Mouse (Mus musculus) midbrain, embryonic 15.5 days (tissue): ENCODE data around the gene Cyb5r3. TPM values are rescaled to one million over a fixed set of nuclear protein-coding genes. Genes with fewer than 3 reads are reported as not detected.

ENCODE experiments used
- ATAC-seq: fragments of 200-750 bp; cut with Nextera tagmentation; replicated peaks from 2 replicates; pipeline ENCODE4 v1.8.0; 2017; ENCODE audit warnings: moderate TSS enrichment
- H3K27ac ChIP-seq: fragments of 300-500 bp; sonication (generic); 2 replicates; pipeline ENCODE4 v1.5.1; 2015; ENCODE audit warnings: mild to moderate bottlenecking, inconsistent platforms
- H3K27me3 ChIP-seq: fragments of 300-500 bp; sonication (generic); replicated peaks from 2 replicates; pipeline ENCODE4 v1.6.1; 2015; ENCODE audit warnings: inconsistent platforms
- H3K36me3 ChIP-seq: fragments of 300-500 bp; sonication (generic); replicated peaks from 2 replicates; pipeline ENCODE4 v1.6.1; 2015; ENCODE audit warnings: inconsistent platforms
- H3K4me1 ChIP-seq: fragments of 300-500 bp; sonication (generic); 2 replicates; pipeline ENCODE4 v1.6.1; 2015; ENCODE audit warnings: inconsistent platforms
- H3K4me2 ChIP-seq: fragments of 300-500 bp; sonication (generic); 2 replicates; pipeline ENCODE4 v1.6.1; 2015; ENCODE audit warnings: inconsistent platforms, mild to moderate bottlenecking, moderate library complexity
- H3K4me3 ChIP-seq: fragments of 300-500 bp; sonication (generic); 2 replicates; pipeline ENCODE4 v1.5.1; 2015; ENCODE audit warnings: mild to moderate bottlenecking, inconsistent platforms
- H3K9ac ChIP-seq: fragments of 300-500 bp; sonication (generic); 2 replicates; pipeline ENCODE4 v1.6.1; 2015; ENCODE audit warnings: mild to moderate bottlenecking, inconsistent platforms
- H3K9me3 ChIP-seq: fragments of 300-500 bp; sonication (generic); 2 replicates; pipeline ENCODE4 v1.6.1; 2016; ENCODE audit warnings: inconsistent platforms
- WGBS: fragments of 180-500 bp; shearing (Covaris S2); methylation state at CpG from one replicate; pipeline ENCODE4 v1.1.7; 2015; ENCODE audit warnings: mixed read lengths; 5-methylcytosine and 5-hydroxymethylcytosine counted together
- polyA plus RNA-seq: library from polyadenylated mRNA; unstranded; fragments of >200 nt; fragmentation: Nextera tagmentation; extraction: Ambion mirVana; gene quantifications from 2 replicates; pipeline ENCODE4 v1.2.1, GENCODE M21; 2015

Cyb5r3 gene
- polyA plus RNA-seq, 1 experiment from 2014 or later = 122 TPM

GRCm38 (mm10) chr15:83167126-83167525 is 5.3 kb downstream of the Cyb5r3 start:
- Histone ChIP-seq H3K27ac (no peak overlapping the region), H3K27me3 (no peaks in the 10 kb centered on the region), H3K4me2 (no peak overlapping the region), H3K9me3 (no peaks in the 10 kb centered on the region), H3K9ac (no peak overlapping the region), H3K4me3 (no peak overlapping the region), H3K36me3 (0 out of 2 replicates have a peak, but pooled peaks cover 4% of the 10 kb centered on the region), H3K4me1 (peaks cover 23% of the 10 kb centered on the region)
- no peak for ATAC-seq
- 86% methylated on average over 5 of the region's 5 CpGs for WGBS

- Histone ChIP-seq H3K4me1 (peaks cover 23% of the 10 kb centered on the region), H3K9ac (no peak overlapping the region), H3K27me3 (no peaks in the 10 kb centered on the region), H3K4me2 (no peak overlapping the region), H3K36me3 (0 out of 2 replicates have a peak, but pooled peaks cover 4% of the 10 kb centered on the region), H3K4me3 (no peak overlapping the region), H3K27ac (no peak overlapping the region), H3K9me3 (no peaks in the 10 kb centered on the region)
- no peak for ATAC-seq
- WGBS = 94% methylated on average over 3 of the region's 3 CpGs
Observed at GRCm38 (mm10) chr15:83166642-83167041, 5.8 kb downstream of the Cyb5r3 start.

GRCm38 (mm10) chr15:83165526-83166315 is 6.7 kb downstream of the Cyb5r3 start:
- Histone ChIP-seq H3K27ac (no peak overlapping the region), H3K9ac (no peak overlapping the region), H3K9me3 (no peaks in the 10 kb centered on the region), H3K4me3 (no peak overlapping the region), H3K27me3 (no peaks in the 10 kb centered on the region), H3K4me1 (peaks cover 14% of the 10 kb centered on the region), H3K4me2 (no peak overlapping the region), H3K36me3 (0 out of 2 replicates have a peak, but pooled peaks cover 4% of the 10 kb centered on the region)
- WGBS = 92% methylated on average over 13 of the region's 13 CpGs
- ATAC-seq = no peak

- Histone ChIP-seq H3K36me3 (peaks cover 7% of the 10 kb centered on the region; the same call in 1 of the 2 replicates), H3K4me1 (peaks cover 8% of the 10 kb centered on the region; the same call in 1 of the 2 replicates), H3K4me3 (no peak overlapping the region), H3K4me2 (no peak overlapping the region), H3K27ac (no peak overlapping the region), H3K9ac (no peak overlapping the region), H3K27me3 (no peaks in the 10 kb centered on the region), H3K9me3 (no peaks in the 10 kb centered on the region)
- ATAC-seq = no peak
- 75% methylated on average over 5 of the region's 5 CpGs for whole genome bisulfite sequencing
Observed at GRCm38 (mm10) chr15:83164971-83165471, 7.4 kb downstream of the Cyb5r3 start.

GRCm38 (mm10) chr15:83162818-83163485 is 9.4 kb downstream of the Cyb5r3 start:
- WGBS = 86% methylated on average over 11 of the region's 11 CpGs
- Histone ChIP-seq H3K27me3 (no peaks in the 10 kb centered on the region), H3K27ac (no peak overlapping the region), H3K9me3 (no peaks in the 10 kb centered on the region), H3K4me3 (no peak overlapping the region), H3K9ac (no peak overlapping the region), H3K36me3 (peaks cover 24% of the 10 kb centered on the region; the same call in 1 of the 2 replicates), H3K4me1 (no peaks in the 10 kb centered on the region), H3K4me2 (no peak overlapping the region)
- no peak for ATAC-seq

- Histone ChIP-seq H3K27me3 (no peaks in the 10 kb centered on the region), H3K4me2 (no peak overlapping the region), H3K9me3 (no peaks in the 10 kb centered on the region), H3K9ac (no peak overlapping the region), H3K36me3 (peaks cover 31% of the 10 kb centered on the region; the same call in 1 of the 2 replicates), H3K27ac (no peak overlapping the region), H3K4me1 (no peaks in the 10 kb centered on the region), H3K4me3 (no peak overlapping the region)
- no peak for ATAC-seq
- WGBS = 95% methylated on average over 4 of the region's 4 CpGs
Observed at GRCm38 (mm10) chr15:83162001-83162400, 10.4 kb downstream of the Cyb5r3 start.

- Histone ChIP-seq H3K9ac (no peak overlapping the region), H3K27ac (no peak overlapping the region), H3K36me3 (peaks cover 35% of the 10 kb centered on the region; the same call in 1 of the 2 replicates), H3K4me3 (no peak overlapping the region), H3K27me3 (no peaks in the 10 kb centered on the region), H3K9me3 (no peaks in the 10 kb centered on the region), H3K4me2 (no peak overlapping the region), H3K4me1 (no peaks in the 10 kb centered on the region)
- 28% methylated on average over 10 of the region's 10 CpGs for WGBS
- ATAC-seq = no peak
Observed at GRCm38 (mm10) chr15:83161062-83161748, 11.2 kb downstream of the Cyb5r3 start.

- H3K4me3 ChIP-seq = no peak overlapping the region
- H3K9me3 ChIP-seq = no peaks in the 10 kb centered on the region
- 88% methylated on average over 4 of the region's 4 CpGs for WGBS
- H3K36me3 ChIP-seq = peaks cover 35% of the 10 kb centered on the region; the same call in 1 of the 2 replicates
- no peak overlapping the region for H3K4me2 ChIP-seq
- no peak for ATAC-seq
- no peak overlapping the region for H3K27ac ChIP-seq
- no peak overlapping the region for H3K9ac ChIP-seq
- no peaks in the 10 kb centered on the region for H3K27me3 ChIP-seq
- no peaks in the 10 kb centered on the region for H3K4me1 ChIP-seq
Observed at GRCm38 (mm10) chr15:83160561-83160960, 11.8 kb downstream of the Cyb5r3 start.

DNA sequence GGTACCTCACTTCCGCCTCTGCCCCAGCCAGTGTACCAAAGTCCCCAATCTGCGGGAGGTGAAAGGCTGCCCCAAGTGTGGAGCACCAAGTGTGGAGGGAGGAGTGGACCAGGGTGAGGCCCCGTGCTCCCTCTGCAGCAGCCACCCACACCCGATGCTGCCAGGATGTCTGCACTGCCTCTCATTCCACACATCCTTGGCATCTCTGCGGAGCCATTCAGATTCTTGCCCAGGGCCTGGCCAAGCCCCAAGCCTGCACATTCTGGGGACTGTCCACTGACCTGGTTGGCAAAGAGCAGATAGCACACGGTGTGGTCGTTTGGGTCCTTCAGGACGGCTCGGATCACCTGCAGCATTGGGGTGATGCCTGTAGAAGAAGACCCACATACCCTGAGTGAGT is 12.6 kb downstream of the Cyb5r3 start:
- Histone ChIP-seq H3K27me3 (no peaks in the 10 kb centered on the region), H3K9ac (no peak overlapping the region), H3K27ac (no peak overlapping the region), H3K4me2 (no peak overlapping the region), H3K4me3 (no peak overlapping the region), H3K36me3 (peaks cover 33% of the 10 kb centered on the region; the same call in 1 of the 2 replicates), H3K4me1 (no peaks in the 10 kb centered on the region), H3K9me3 (no peaks in the 10 kb centered on the region)
- no peak for ATAC-seq
- 97% methylated on average over 9 of the region's 9 CpGs for WGBS

DNA sequence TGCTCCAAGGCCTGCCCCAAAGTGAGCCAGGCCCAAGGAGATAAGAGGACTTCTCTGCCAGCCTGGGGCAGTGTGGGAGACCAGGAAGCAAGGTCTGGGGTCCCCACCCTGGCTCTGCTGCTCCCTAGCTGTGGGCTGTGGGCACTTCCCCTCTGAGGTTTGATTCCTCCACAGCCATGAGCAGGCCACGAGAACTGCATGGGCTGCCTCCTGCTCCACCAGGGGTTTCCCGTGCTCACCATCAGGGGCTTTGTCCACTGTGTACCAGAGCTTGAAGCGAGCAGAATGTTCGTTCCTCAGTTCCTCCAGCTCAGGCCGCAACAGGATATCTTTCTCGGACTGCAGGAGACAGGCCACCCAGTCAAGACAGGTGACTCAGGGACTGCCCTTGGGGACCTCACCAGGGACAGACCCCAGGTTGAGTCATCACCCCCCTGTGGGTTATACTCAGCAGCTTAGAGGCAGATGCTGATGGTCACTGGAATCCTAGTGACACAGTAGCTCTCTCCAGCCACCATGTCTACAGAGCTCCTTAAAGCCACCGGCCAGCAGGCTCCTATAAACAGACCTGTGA is 13.7 kb downstream of the Cyb5r3 start:
- no peak overlapping the region for H3K9ac ChIP-seq
- no peaks in the 10 kb centered on the region for H3K4me1 ChIP-seq
- peaks cover 31% of the 10 kb centered on the region; the same call in 1 of the 2 replicates for H3K36me3 ChIP-seq
- H3K4me2 ChIP-seq = no peak overlapping the region
- 90% methylated on average over 7 of the region's 7 CpGs for WGBS
- no peak for ATAC-seq
- H3K27ac ChIP-seq = no peak overlapping the region
- H3K9me3 ChIP-seq = no peaks in the 10 kb centered on the region
- no peak overlapping the region for H3K4me3 ChIP-seq
- no peaks in the 10 kb centered on the region for H3K27me3 ChIP-seq

GRCm38 (mm10) chr15:83157667-83158064 is 14.7 kb downstream of the Cyb5r3 start:
- no peak for ATAC-seq
- no peaks in the 10 kb centered on the region for H3K4me1 ChIP-seq
- no peaks in the 10 kb centered on the region for H3K9me3 ChIP-seq
- H3K36me3 ChIP-seq = peaks cover 33% of the 10 kb centered on the region; the same call in 1 of the 2 replicates
- no peak overlapping the region for H3K4me3 ChIP-seq
- WGBS = 95% methylated on average over 6 of the region's 6 CpGs
- H3K27me3 ChIP-seq = no peaks in the 10 kb centered on the region
- no peak overlapping the region for H3K9ac ChIP-seq
- H3K27ac ChIP-seq = no peak overlapping the region
- H3K4me2 ChIP-seq = no peak overlapping the region
